Mouse (Mus musculus) limb, embryonic 14.5 days (tissue): ENCODE data around the gene Gnat1. TPM values are rescaled to one million over a fixed set of nuclear protein-coding genes. Genes with fewer than 3 reads are reported as not detected.

ENCODE experiments used
- ATAC-seq: fragments of 200-750 bp; cut with Nextera tagmentation; 2 replicates; pipeline ENCODE4 v1.8.0; 2017; ENCODE audit warnings: low read depth, moderate number of reproducible peaks, moderate TSS enrichment; ENCODE audit not compliant: low FRiP score
- DNase-seq: peaks from one replicate; pipeline ENCODE4 v3.0.0-alpha.2; 2015; ENCODE audit warnings: low spot score
- H3K27ac ChIP-seq: fragments of 300-500 bp; sonication (generic); replicated peaks from 2 replicates; pipeline ENCODE4 v1.5.1; 2014; ENCODE audit warnings: low read depth, mild to moderate bottlenecking, low read length, moderate library complexity, mixed read lengths
- H3K27me3 ChIP-seq: fragments of 300-500 bp; sonication (generic); 2 replicates; pipeline ENCODE4 v1.6.1; 2014; ENCODE audit warnings: low read length, mixed read lengths; ENCODE audit not compliant: control insufficient read depth, insufficient read depth
- H3K36me3 ChIP-seq: fragments of 300-500 bp; sonication (generic); 2 replicates; pipeline ENCODE4 v1.6.1; 2014; ENCODE audit warnings: mild to moderate bottlenecking, low read length, moderate library complexity, mixed read lengths; ENCODE audit not compliant: control insufficient read depth, insufficient read depth
- H3K4me1 ChIP-seq: fragments of 300-500 bp; sonication (generic); 2 replicates; pipeline ENCODE4 v1.6.1; 2014; ENCODE audit warnings: antibody characterized with exemption, low read length, mixed read lengths; ENCODE audit not compliant: control insufficient read depth, insufficient read depth
- H3K4me2 ChIP-seq: fragments of 300-500 bp; sonication (generic); replicated peaks from 2 replicates; pipeline ENCODE4 v1.6.1; 2014; ENCODE audit warnings: low read depth, mild to moderate bottlenecking, low read length, moderate library complexity; ENCODE audit not compliant: severe bottlenecking
- H3K4me3 ChIP-seq: fragments of 300-500 bp; sonication (generic); replicated peaks from 2 replicates; pipeline ENCODE4 v1.5.1; 2014; ENCODE audit warnings: low read length
- H3K9ac ChIP-seq: fragments of 300-500 bp; sonication (generic); 2 replicates; pipeline ENCODE4 v1.6.1; 2014; ENCODE audit warnings: mild to moderate bottlenecking, low read depth, low read length, moderate library complexity; ENCODE audit not compliant: severe bottlenecking
- H3K9me3 ChIP-seq: fragments of 300-500 bp; sonication (generic); 2 replicates; pipeline ENCODE4 v1.6.1; 2016; ENCODE audit warnings: low read length; ENCODE audit not compliant: control insufficient read depth
- POLR2A ChIP-seq: fragments of 200-500 bp; IDR thresholded peaks from 2 replicates; pipeline ENCODE4 v1.8.0; 2012; ENCODE audit warnings: inconsistent platforms, mild to moderate bottlenecking, moderate library complexity, borderline replicate concordance; ENCODE audit not compliant: insufficient read depth, insufficient read length; ENCODE audit errors: extremely low read depth
- WGBS: fragments of 180-500 bp; shearing (Covaris S2); extraction: QIAGEN DNeasy Blood & Tissue Kit; methylation state at CpG from one replicate; pipeline ENCODE4 v1.1.7; 2014; 5-methylcytosine and 5-hydroxymethylcytosine counted together
- polyA plus RNA-seq, 2 experiments: library from polyadenylated mRNA; depleted of rRNA in 1 of 2; stranded (reverse) in 1 of 2; unstranded in 1 of 2; fragments of >200 nt; fragmentation: Nextera tagmentation in 1 of 2; extraction: Ambion mirVana in 1 of 2; gene quantifications; 2 replicates each; pipeline versions ENCODE4 v1.2.1 to v1.2.3; 2012 to 2014

Gnat1 gene
- polyA plus RNA-seq, 2 experiments: 0.28 to 0.55 TPM

DNA sequence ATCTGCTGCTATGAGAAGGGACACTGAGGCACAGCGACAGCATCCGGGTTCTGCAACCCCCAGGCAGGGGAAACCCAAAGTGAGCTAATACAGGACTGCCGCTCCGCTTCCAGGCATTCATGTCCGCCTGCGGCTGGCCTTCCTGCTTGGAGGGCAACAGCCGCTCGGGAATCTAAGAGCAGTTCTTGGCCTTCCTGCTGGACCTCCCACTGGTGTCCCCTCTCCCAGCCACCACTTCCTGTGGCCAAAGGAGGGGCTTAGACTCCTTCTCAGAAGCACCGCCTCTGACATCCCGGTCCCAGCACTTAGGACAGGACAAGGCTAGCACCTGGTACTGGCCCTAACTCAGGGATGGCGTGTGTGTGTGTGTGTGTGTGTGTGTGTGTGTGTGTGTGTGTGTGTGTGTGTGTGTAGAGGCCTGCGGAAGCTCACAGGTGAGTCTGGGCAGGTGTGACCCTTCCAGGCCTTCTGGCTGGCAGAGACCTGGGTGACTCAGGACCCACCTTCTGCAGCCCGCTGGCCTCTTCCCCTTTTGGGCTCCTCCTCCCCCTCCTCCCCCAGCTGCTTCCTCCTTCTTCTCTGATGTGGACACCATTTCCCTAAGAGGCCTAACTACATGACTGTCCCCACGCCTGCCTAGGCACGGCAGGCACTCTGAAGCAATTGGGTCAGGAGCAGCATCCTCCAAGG is 50.6 kb downstream of the Gnat1 start:
- Histone ChIP-seq H3K4me1 (peaks cover 62% of the 10 kb centered on the region), H3K9me3 (no peaks in the 10 kb centered on the region), H3K4me2 (peak overlapping the region; percentile 15; the same call in 1 of the 2 replicates), H3K27me3 (no peaks in the 10 kb centered on the region), H3K4me3 (no peak overlapping the region), H3K9ac (no peak overlapping the region), H3K36me3 (peaks cover 22% of the 10 kb centered on the region), H3K27ac (0 out of 2 replicates have a peak overlapping the region, but pooled peaks have one; percentile 89)
- ATAC-seq (no peak), DNase-seq (no peak)
- 54% methylated on average over 15 of the region's 15 CpGs for WGBS
- TF ChIP-seq POLR2A: no peak

DNA sequence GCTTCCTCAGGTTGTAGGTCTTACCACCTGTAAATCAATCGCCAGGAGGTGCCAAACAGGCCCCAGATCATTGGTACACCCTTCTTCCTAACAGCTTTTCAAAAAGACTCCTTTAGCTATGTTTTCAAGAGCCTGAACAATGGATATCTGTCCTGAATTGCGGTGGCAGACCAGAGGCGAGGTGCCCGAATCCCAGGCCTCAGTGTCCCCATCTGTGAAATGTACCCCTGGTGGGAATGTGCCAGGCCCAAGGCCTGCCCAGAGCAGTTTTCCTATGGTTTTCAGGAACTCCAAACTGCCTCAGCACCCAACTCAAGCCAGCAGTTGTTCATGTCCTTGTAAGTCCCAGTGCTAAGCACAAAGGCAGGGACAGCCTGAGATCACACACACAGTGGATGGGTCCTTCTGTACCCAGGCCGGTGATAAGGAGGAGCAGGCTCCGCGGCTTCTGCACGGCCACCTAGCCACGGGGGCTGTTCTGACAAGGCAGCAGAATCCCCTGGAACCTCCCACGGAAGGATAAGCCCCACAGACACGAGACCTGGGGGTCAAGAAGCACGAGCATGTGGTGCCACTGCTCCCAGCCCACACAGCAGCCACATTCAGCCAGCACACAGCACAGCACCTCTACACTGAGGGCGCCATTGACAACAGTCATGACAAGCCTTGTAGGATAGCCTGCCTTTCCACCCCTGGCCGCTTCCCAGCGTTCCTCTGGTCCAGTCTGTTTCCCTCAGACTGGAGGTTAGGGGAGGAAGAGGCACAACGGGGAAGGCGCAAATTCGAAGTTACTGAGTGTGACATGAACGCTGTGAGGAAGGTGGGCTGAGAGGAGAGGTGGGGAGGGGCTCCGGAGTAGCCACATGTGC is 51.9 kb downstream of the Gnat1 start:
- H3K27me3 ChIP-seq: no peaks in the 10 kb centered on the region
- H3K36me3 ChIP-seq: peaks cover 33% of the 10 kb centered on the region
- WGBS: 37% methylated on average over 20 of the region's 20 CpGs
- no peaks in the 10 kb centered on the region for H3K9me3 ChIP-seq
- H3K9ac ChIP-seq: peak overlapping the region; percentile 58
- ATAC-seq (no peak), DNase-seq (no peak)
- peaks cover 58% of the 10 kb centered on the region for H3K4me1 ChIP-seq
- TF ChIP-seq POLR2A: no peak
- H3K4me3 ChIP-seq: no peak overlapping the region
- peak overlapping the region; percentile 89 for H3K27ac ChIP-seq
- peak overlapping the region; percentile 29 for H3K4me2 ChIP-seq

- WGBS: 11% methylated on average over 2 of the region's 2 CpGs
- no peaks in the 10 kb centered on the region for H3K9me3 ChIP-seq
- H3K4me1 ChIP-seq: peaks cover 53% of the 10 kb centered on the region
- H3K27ac ChIP-seq: peak overlapping the region; percentile 89
- peak overlapping the region; percentile 58 for H3K9ac ChIP-seq
- no peak for TF ChIP-seq POLR2A
- peak overlapping the region; percentile 13 for H3K4me3 ChIP-seq
- H3K4me2 ChIP-seq: peak overlapping the region; percentile 29
- peak; percentile 82 for ATAC-seq
- no peaks in the 10 kb centered on the region for H3K27me3 ChIP-seq
- DNase-seq: peak; percentile 91
- peaks cover 40% of the 10 kb centered on the region for H3K36me3 ChIP-seq
Measured at GRCm38 (mm10) chr9:107626844-107627277, 52.7 kb downstream of the Gnat1 start.

DNA sequence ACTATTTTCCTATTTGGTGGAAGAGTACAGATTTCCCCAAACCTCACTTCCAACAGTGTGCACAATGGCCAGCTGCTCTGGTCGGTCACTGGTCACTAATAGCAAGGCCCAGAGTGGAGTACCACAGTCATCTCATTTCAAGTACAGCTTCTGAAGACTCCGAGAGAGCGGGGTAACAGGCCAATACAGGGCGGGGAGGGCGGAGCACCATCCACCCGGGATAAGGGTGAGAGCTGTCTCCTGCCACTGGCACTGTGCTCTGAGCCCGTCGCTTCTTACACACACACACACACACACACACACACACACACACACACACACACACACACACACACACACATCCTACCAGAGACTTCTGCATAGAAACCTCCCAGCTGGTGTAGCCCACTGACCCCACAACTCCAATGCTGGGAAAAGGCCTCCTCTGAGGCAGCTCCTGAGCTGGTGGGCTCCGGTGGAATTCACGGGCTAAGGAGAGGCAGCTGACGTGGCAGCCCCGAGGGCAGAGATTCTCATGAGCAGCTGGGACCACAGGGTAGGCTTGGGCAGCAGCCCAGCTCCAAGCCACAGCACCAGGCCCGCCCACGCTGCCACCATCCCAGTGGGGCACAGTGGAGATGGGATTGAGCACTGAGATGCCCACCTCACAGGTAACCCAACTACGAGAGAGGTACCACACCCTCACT is 53.2 kb downstream of the Gnat1 start:
- Histone ChIP-seq H3K4me3 (peak overlapping the region; percentile 13), H3K4me1 (peaks cover 48% of the 10 kb centered on the region), H3K36me3 (peaks cover 40% of the 10 kb centered on the region), H3K4me2 (peak overlapping the region; percentile 29; the same call in 1 of the 2 replicates), H3K27ac (peak overlapping the region; percentile 89), H3K27me3 (no peaks in the 10 kb centered on the region), H3K9me3 (no peaks in the 10 kb centered on the region), H3K9ac (peak overlapping the region; percentile 58)
- DNase-seq (peak; percentile 71), ATAC-seq (peak; percentile 58)
- no peak for TF ChIP-seq POLR2A
- WGBS: 43% methylated on average over 13 of the region's 15 CpGs
